Mouse (Mus musculus): ENCODE measurements at regions not wholly inside any gene's neighbourhood (a gene's known extent, or its start where the extent isn't known, plus 50 kb on each side); places are given as distances from the start of the nearest gene placed in this dataset.

- H3K4me2 ChIP-seq (ENCODE audit: insufficient read depth, low read depth, poor library complexity, severe bottlenecking): no peak overlapping the region
- dilution Hi-C loops (cut with MboI; ENCODE audit: extremely low pct_ligation_motif_present, extremely low pct_unique_long_range_greater_than_20kb, low sequenced_read_pairs): no loop called here
Observed at GRCm38 (mm10) chr4:131531003-131531402, 307.1 kb downstream of the Ptpru start.

DNA sequence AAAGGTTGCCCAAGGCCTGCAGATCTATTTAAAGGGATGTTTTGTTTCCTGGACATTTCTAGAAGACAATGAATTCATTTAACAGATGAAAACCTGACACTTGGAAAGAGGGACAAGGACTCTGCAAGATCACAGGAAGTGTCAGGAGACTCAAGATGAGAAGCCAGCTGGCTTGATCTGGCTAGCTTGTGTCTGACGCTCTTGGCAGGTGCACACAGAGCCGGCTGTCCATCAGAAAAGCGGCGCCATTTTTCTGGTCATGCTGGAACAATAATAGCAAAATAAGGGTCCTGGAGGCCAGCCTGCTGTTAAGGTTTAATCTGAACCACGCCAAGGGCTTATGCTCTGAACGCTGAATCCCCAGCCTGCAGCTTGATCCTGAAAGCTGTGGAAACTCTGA, 303.3 kb downstream of the Ptpru start:
- in situ Hi-C loops (cut with MboI; ENCODE audit: low pct_ligation_motif_present, low pct_unique_long_range_greater_than_20kb, low sequenced_read_pairs): no loop called here
- Histone ChIP-seq H3K36me3 (replicated peaks in 1 of 2; ENCODE audit: control insufficient read depth in 1 of 2, insufficient read depth in 1 of 2, low read length in 1 of 2) (no peaks in the 10 kb centered on the region), H3K79me2 (replicated peaks; ENCODE audit: control insufficient read depth, extremely low read depth, insufficient read depth, poor library complexity, severe bottlenecking) (no peaks in the 10 kb centered on the region), H3K4me1 (ENCODE audit: control insufficient read depth in 1 of 2, insufficient read depth in 2 of 2) (no peaks in the 10 kb centered on the region), H3K27me3 (replicated peaks) (peaks cover 77% of the 10 kb centered on the region), H3K9me3 (replicated peaks; ENCODE audit: low read length) (no peaks in the 10 kb centered on the region), H3K9ac (ENCODE audit: insufficient read depth, low read depth) (no peak overlapping the region), H3K4me2 (ENCODE audit: insufficient read depth, low read depth, poor library complexity, severe bottlenecking) (no peak overlapping the region), H3K4me3 (replicated peaks in 1 of 3; ENCODE audit: low read depth in 2 of 3, low read length in 2 of 3, poor library complexity in 1 of 3) (no peak overlapping the region), H3K27ac (ENCODE audit: insufficient read depth, low read depth) (no peak overlapping the region)
- DNase-seq (ENCODE audit: extremely low read depth): no peak
- TF ChIP-seq ELF1 (IDR thresholded peaks at IDR 0.05; ENCODE audit: low read depth, low read length) (no peak), KAT2A (IDR thresholded peaks at IDR 0.05; ENCODE audit: insufficient replicate concordance, low read length) (no peak), POLR2A (IDR thresholded peaks at IDR 0.05; ENCODE audit: low read depth, low read length) (no peak), RAD21 (IDR thresholded peaks at IDR 0.05; ENCODE audit: low read depth, low read length) (no peak), ZC3H11A (IDR thresholded peaks at IDR 0.05; ENCODE audit: low read depth, low read length) (no peak), CHD2 (IDR thresholded peaks at IDR 0.05; ENCODE audit: low read length) (no peak), BHLHE40 (IDR thresholded peaks at IDR 0.05; ENCODE audit: low read depth, low read length) (no peak), NELFE (IDR thresholded peaks at IDR 0.05; ENCODE audit: low read depth, low read length) (no peak), EP300 (IDR thresholded peaks at IDR 0.05; ENCODE audit: low read length) (no peak), POLR2AphosphoS2 (IDR thresholded peaks at IDR 0.05; ENCODE audit: low read depth, low read length) (no peak), TCF12 (IDR thresholded peaks at IDR 0.05; ENCODE audit: low read depth, low read length) (no peak), MAZ (IDR thresholded peaks at IDR 0.05; ENCODE audit: low read depth, low read length) (no peak), USF2 (conservative IDR thresholded peaks at IDR 0.05; ENCODE audit: low read depth, low read length) (no peak)
- dilution Hi-C loops (cut with MboI; ENCODE audit: extremely low pct_ligation_motif_present, extremely low pct_unique_long_range_greater_than_20kb, low sequenced_read_pairs): no loop called here

More at GRCm38 (mm10) chr4:131531003-131531402, 307.1 kb downstream of the Ptpru start:
- H3K36me3 ChIP-seq (replicated peaks in 1 of 2; ENCODE audit: control insufficient read depth in 1 of 2, insufficient read depth in 1 of 2, low read length in 1 of 2): no peaks in the 10 kb centered on the region
- H3K4me3 ChIP-seq (replicated peaks in 1 of 3; ENCODE audit: low read depth in 2 of 3, low read length in 2 of 3, poor library complexity in 1 of 3): no peak overlapping the region
- H3K27me3 ChIP-seq (replicated peaks): peaks cover 79% of the 10 kb centered on the region
- no peaks in the 10 kb centered on the region for H3K79me2 ChIP-seq (replicated peaks; ENCODE audit: control insufficient read depth, extremely low read depth, insufficient read depth, poor library complexity, severe bottlenecking)
- no peak for DNase-seq (ENCODE audit: extremely low read depth)
- H3K9ac ChIP-seq (ENCODE audit: insufficient read depth, low read depth): no peak overlapping the region
- H3K27ac ChIP-seq (ENCODE audit: insufficient read depth, low read depth): no peak overlapping the region
- no peak for TF ChIP-seq POLR2AphosphoS2 (IDR thresholded peaks at IDR 0.05; ENCODE audit: low read depth, low read length)
- no peak for TF ChIP-seq POLR2A (IDR thresholded peaks at IDR 0.05; ENCODE audit: low read depth, low read length)
- no peak for TF ChIP-seq MAFK (IDR thresholded peaks at IDR 0.05; ENCODE audit: insufficient replicate concordance, low read length)
- no peak for TF ChIP-seq EP300 (IDR thresholded peaks at IDR 0.05; ENCODE audit: low read length)
- no peak for TF ChIP-seq ZMIZ1 (IDR thresholded peaks at IDR 0.05; ENCODE audit: low read depth, low read length)
- TF ChIP-seq GABPA (IDR thresholded peaks at IDR 0.05; ENCODE audit: insufficient replicate concordance, low read depth, low read length): no peak
- TF ChIP-seq RAD21 (IDR thresholded peaks at IDR 0.05; ENCODE audit: low read depth, low read length): no peak
- no peak for TF ChIP-seq CHD1 (IDR thresholded peaks at IDR 0.05; ENCODE audit: low read depth, low read length)
- no peak for TF ChIP-seq ZC3H11A (IDR thresholded peaks at IDR 0.05; ENCODE audit: low read depth, low read length)
- TF ChIP-seq JUND (conservative IDR thresholded peaks at IDR 0.05; ENCODE audit: low read depth, low read length): no peak
- no peak for TF ChIP-seq MXI1 (IDR thresholded peaks at IDR 0.05; ENCODE audit: low read depth, low read length)
- TF ChIP-seq BHLHE40 (IDR thresholded peaks at IDR 0.05; ENCODE audit: low read depth, low read length): no peak
- no peak for TF ChIP-seq MAZ (IDR thresholded peaks at IDR 0.05; ENCODE audit: low read depth, low read length)
- no peak for TF ChIP-seq RCOR1 (conservative IDR thresholded peaks at IDR 0.05; ENCODE audit: low read depth, low read length)
- in situ Hi-C loops (cut with MboI; ENCODE audit: low pct_ligation_motif_present, low pct_unique_long_range_greater_than_20kb, low sequenced_read_pairs): no loop called here
- no peaks in the 10 kb centered on the region for H3K9me3 ChIP-seq (replicated peaks; ENCODE audit: low read length)
- H3K4me1 ChIP-seq (ENCODE audit: control insufficient read depth in 1 of 2, insufficient read depth in 2 of 2): no peaks in the 10 kb centered on the region

All from CH12.LX (cell line).